ENCODE assay signal across 14 mouse cellular contexts in the genomic region with DNA sequence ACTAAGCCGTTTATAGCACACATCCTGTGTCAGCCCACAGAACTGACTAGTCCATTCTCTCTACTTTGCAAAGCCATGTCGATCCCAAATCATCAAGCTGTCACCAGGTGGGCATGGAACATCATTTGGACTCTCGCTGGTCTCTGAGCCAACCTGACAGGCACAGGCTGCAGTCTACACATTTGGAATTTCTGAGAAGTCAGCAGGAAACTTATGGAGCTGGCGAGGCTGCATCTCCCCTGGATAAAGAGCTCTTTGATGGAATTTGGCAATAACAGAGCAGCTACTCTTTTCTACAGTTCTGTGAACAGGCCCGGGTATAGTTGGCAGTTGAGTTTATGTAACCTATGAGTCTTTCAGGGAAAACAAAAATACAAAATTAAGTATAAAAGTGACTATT.
"Had no signal": no experiment of that assay in that cellular context is flagged by ENCODE, and none has a peak within 500 bp of the region (broad histone marks: within the 10 kb centered on the region; RNA-seq: fewer than 3 reads in every experiment).

No protein-coding gene starts in this region.

- H3K4me3 ChIP-seq: layer of hippocampus, adult 2 months; limb, embryonic 12.5 days; liver, embryonic 13.5 days; midbrain, embryonic 12.5 days; neural tube, embryonic 12.5 days had no signal

- DNase-seq: kidney, adult 2 months; kidney, postnatal 25 days; layer of hippocampus, adult 9-11 months; liver, embryonic 13.5 days; lung, adult 2 months; lung, postnatal 14 days; lung, postnatal 4 days; thymus, adult 18-20 months; thymus, postnatal 36 days had no signal

- H3K27me3 ChIP-seq: limb, embryonic 12.5 days; liver, embryonic 13.5 days; midbrain, embryonic 12.5 days; neural tube, embryonic 12.5 days had no signal

- H3K27ac ChIP-seq: kidney, postnatal 0 days; layer of hippocampus, adult 2 months; limb, embryonic 12.5 days; liver, embryonic 13.5 days; midbrain, embryonic 12.5 days; neural tube, embryonic 12.5 days had no signal

- H3K36me3 ChIP-seq: limb, embryonic 12.5 days; liver, embryonic 13.5 days; midbrain, embryonic 12.5 days; neural tube, embryonic 12.5 days had no signal

- H3K9me3 ChIP-seq: limb, embryonic 12.5 days; liver, embryonic 13.5 days; midbrain, embryonic 12.5 days; neural tube, embryonic 12.5 days had no signal

- H3K4me2 ChIP-seq: limb, embryonic 12.5 days; liver, embryonic 13.5 days; midbrain, embryonic 12.5 days; neural tube, embryonic 12.5 days had no signal

- H3K9ac ChIP-seq: limb, embryonic 12.5 days; liver, embryonic 13.5 days; midbrain, embryonic 12.5 days; neural tube, embryonic 12.5 days had no signal

- H3K4me1 ChIP-seq: limb, embryonic 12.5 days; liver, embryonic 13.5 days; midbrain, embryonic 12.5 days; neural tube, embryonic 12.5 days had no signal
